Mouse (Mus musculus): ENCODE measurements at regions not wholly inside any gene's neighbourhood (a gene's known extent, or its start where the extent isn't known, plus 50 kb on each side); places are given as distances from the start of the nearest gene placed in this dataset.

DNA sequence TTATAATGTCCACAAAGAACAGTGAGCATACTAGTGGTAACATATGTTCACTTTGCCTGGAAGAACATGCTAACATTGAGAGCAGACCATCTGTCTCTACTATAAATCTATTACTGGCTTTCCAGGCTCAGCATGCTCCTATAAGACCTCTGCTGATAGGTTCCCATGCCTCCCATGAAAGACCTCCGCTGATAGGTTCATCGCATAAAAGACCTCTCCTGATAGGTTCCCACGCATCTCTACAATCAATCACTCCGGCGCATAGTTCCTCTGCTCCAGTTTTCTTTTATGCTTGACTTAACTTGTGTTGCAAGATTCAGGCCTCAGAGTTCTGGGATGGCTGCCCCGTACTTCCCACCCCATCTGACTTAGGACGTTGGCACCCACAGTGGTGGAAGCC lies 65.1 kb upstream of the Enpp6 start:
- DNase-seq (ENCODE audit: extremely low read depth), result no peak
- Histone ChIP-seq H3K4me2 (ENCODE audit: insufficient read depth, low read depth, poor library complexity, severe bottlenecking) (no peak overlapping the region), H3K9ac (ENCODE audit: insufficient read depth, low read depth) (no peak overlapping the region), H3K79me2 (replicated peaks; ENCODE audit: control insufficient read depth, extremely low read depth, insufficient read depth, poor library complexity, severe bottlenecking) (no peaks in the 10 kb centered on the region), H3K27ac (ENCODE audit: insufficient read depth, low read depth) (no peak overlapping the region), H3K9me3 (replicated peaks; ENCODE audit: low read length) (no peaks in the 10 kb centered on the region), H3K4me3 (replicated peaks in 1 of 3; ENCODE audit: low read depth in 2 of 3, low read length in 2 of 3, poor library complexity in 1 of 3) (no peak overlapping the region), H3K27me3 (replicated peaks) (no peaks in the 10 kb centered on the region), H3K4me1 (ENCODE audit: control insufficient read depth in 1 of 2, insufficient read depth in 2 of 2) (peaks cover 8 to 28% of the 10 kb centered on the region in 2 experiments; a peak in 3 of 4 replicates), H3K36me3 (replicated peaks in 1 of 2; ENCODE audit: control insufficient read depth in 1 of 2, insufficient read depth in 1 of 2, low read length in 1 of 2) (no peaks in the 10 kb centered on the region)
- dilution Hi-C loops (cut with MboI; ENCODE audit: extremely low pct_ligation_motif_present, extremely low pct_unique_long_range_greater_than_20kb, low sequenced_read_pairs) (no loop called here), in situ Hi-C loops (cut with MboI; ENCODE audit: low pct_ligation_motif_present, low pct_unique_long_range_greater_than_20kb, low sequenced_read_pairs) (no loop called here)
- no peak for TF ChIP-seq KAT2A (IDR thresholded peaks at IDR 0.05; ENCODE audit: insufficient replicate concordance, low read length)
- TF ChIP-seq ETS1 (conservative IDR thresholded peaks at IDR 0.05; ENCODE audit: low read depth, low read length), result no peak
- no peak for TF ChIP-seq PAX5 (IDR thresholded peaks at IDR 0.05; ENCODE audit: low read length)
- TF ChIP-seq USF2 (conservative IDR thresholded peaks at IDR 0.05; ENCODE audit: low read depth, low read length), result no peak
- TF ChIP-seq TCF12 (IDR thresholded peaks at IDR 0.05; ENCODE audit: low read depth, low read length), result no peak
- no peak for TF ChIP-seq UBTF (IDR thresholded peaks at IDR 0.05; ENCODE audit: low read depth, low read length)
- TF ChIP-seq ZC3H11A (IDR thresholded peaks at IDR 0.05; ENCODE audit: low read depth, low read length), result no peak
- TF ChIP-seq JUND (conservative IDR thresholded peaks at IDR 0.05; ENCODE audit: low read depth, low read length), result no peak
- no peak for TF ChIP-seq MAFK (IDR thresholded peaks at IDR 0.05; ENCODE audit: insufficient replicate concordance, low read length)
- no peak for TF ChIP-seq HCFC1 (IDR thresholded peaks at IDR 0.05; ENCODE audit: low read depth, low read length)
- TF ChIP-seq ZMIZ1 (IDR thresholded peaks at IDR 0.05; ENCODE audit: low read depth, low read length), result no peak
- TF ChIP-seq ZNF384 (IDR thresholded peaks at IDR 0.05; ENCODE audit: low read depth, low read length), result no peak
- no peak for TF ChIP-seq USF1 (IDR thresholded peaks at IDR 0.05; ENCODE audit: low read depth, low read length)
- no peak for TF ChIP-seq E2F4 (IDR thresholded peaks at IDR 0.05; ENCODE audit: insufficient replicate concordance, low read depth, low read length)
- TF ChIP-seq MEF2A (IDR thresholded peaks at IDR 0.05; ENCODE audit: borderline replicate concordance, low read depth, low read length), result no peak
- no peak for TF ChIP-seq TBP (conservative IDR thresholded peaks at IDR 0.05; ENCODE audit: low read depth, low read length)

DNA sequence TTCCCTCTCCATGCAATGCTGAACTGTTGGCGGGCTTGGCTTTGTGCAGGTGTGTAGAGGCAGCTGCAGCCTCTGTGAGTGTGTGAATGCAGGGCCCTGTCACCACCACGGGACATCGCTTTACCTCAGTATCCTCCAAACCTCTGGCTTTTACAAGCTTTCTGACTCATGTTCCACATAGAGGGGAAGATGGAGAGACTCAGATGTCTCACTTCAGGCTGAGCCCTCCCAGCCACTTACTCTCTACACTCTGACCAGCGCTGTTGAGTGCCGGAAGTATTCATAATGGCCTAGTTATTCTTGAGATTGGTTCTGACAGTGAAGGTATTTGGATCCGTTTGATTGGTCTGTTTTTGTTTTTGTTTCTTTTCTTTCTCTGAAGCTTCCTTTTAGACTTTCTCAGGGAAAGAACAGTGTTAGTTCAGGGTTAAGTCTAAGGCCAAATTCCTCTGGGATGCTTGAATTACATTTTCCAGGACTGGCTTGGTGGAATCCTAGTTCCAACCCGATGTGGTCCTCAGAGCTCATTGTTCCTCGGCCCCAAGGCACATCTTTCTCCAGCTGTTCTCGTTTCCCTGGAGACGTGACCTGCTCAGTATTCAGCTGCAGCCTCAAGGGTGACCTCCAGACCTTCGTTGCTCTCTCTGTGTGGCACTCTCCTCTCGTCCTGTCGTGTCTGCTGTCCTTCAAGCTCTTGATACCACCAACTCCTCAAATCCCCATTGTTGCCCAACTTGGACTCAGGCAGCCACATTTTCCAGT lies 61.7 kb upstream of the Enpp6 start:
- Histone ChIP-seq H3K36me3 (replicated peaks in 1 of 2; ENCODE audit: control insufficient read depth in 1 of 2, insufficient read depth in 1 of 2, low read length in 1 of 2) (no peaks in the 10 kb centered on the region), H3K79me2 (replicated peaks; ENCODE audit: control insufficient read depth, extremely low read depth, insufficient read depth, poor library complexity, severe bottlenecking) (no peaks in the 10 kb centered on the region), H3K27ac (ENCODE audit: insufficient read depth, low read depth) (no peak overlapping the region), H3K9me3 (replicated peaks; ENCODE audit: low read length) (no peaks in the 10 kb centered on the region), H3K9ac (ENCODE audit: insufficient read depth, low read depth) (no peak overlapping the region), H3K27me3 (replicated peaks) (no peaks in the 10 kb centered on the region), H3K4me1 (ENCODE audit: control insufficient read depth in 1 of 2, insufficient read depth in 2 of 2) (peaks cover 14 to 44% of the 10 kb centered on the region in 2 experiments; a peak in 3 of 4 replicates), H3K4me3 (replicated peaks in 1 of 3; ENCODE audit: low read depth in 2 of 3, low read length in 2 of 3, poor library complexity in 1 of 3) (no peak overlapping the region), H3K4me2 (ENCODE audit: insufficient read depth, low read depth, poor library complexity, severe bottlenecking) (no peak overlapping the region)
- dilution Hi-C loops (cut with MboI; ENCODE audit: extremely low pct_ligation_motif_present, extremely low pct_unique_long_range_greater_than_20kb, low sequenced_read_pairs), result no loop called here
- DNase-seq (ENCODE audit: extremely low read depth), result no peak
- in situ Hi-C loops (cut with MboI; ENCODE audit: low pct_ligation_motif_present, low pct_unique_long_range_greater_than_20kb, low sequenced_read_pairs), result loop anchor here (25.0 kb wide), 1 partner anchor 713 kb away; the partner anchor contains the start of gene Slc25a4
- TF ChIP-seq TCF12 (IDR thresholded peaks at IDR 0.05; ENCODE audit: low read depth, low read length) (no peak), PAX5 (IDR thresholded peaks at IDR 0.05; ENCODE audit: low read length) (no peak), POLR2A (IDR thresholded peaks at IDR 0.05; ENCODE audit: low read depth, low read length) (no peak), EP300 (IDR thresholded peaks at IDR 0.05; ENCODE audit: low read length) (no peak), USF2 (conservative IDR thresholded peaks at IDR 0.05; ENCODE audit: low read depth, low read length) (no peak)

All from CH12.LX (cell line).